Mouse (Mus musculus) WW6 (cell line): Measurements from ENCODE around the gene Uck2.

Experiments used
- DNase-seq: peaks from one replicate; pipeline ENCODE4 v3.0.0-alpha.2; 2013; ENCODE audit warnings: low read depth, low spot score

Uck2 gene

DNA sequence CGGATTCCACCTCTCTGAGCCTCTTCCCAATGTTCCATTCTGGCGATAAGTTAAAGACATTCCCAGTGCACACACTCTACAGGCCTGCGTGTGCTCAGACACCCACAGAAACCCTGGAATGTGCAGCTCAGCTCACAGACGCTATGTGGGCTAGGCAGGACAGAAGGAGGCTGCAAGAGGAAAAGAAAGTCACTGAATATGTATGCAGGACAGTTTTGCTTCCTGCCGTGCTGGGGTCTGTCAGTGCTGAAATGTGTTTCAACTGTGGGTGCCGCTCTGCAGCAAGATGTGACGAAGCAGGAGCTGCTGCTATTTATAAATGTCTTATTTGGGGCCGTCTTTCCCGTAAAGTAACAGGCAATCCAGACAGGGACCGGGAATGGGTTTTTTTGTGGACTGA is 25.4 kb downstream of the Uck2 start:
- DNase-seq = no peak

DNA sequence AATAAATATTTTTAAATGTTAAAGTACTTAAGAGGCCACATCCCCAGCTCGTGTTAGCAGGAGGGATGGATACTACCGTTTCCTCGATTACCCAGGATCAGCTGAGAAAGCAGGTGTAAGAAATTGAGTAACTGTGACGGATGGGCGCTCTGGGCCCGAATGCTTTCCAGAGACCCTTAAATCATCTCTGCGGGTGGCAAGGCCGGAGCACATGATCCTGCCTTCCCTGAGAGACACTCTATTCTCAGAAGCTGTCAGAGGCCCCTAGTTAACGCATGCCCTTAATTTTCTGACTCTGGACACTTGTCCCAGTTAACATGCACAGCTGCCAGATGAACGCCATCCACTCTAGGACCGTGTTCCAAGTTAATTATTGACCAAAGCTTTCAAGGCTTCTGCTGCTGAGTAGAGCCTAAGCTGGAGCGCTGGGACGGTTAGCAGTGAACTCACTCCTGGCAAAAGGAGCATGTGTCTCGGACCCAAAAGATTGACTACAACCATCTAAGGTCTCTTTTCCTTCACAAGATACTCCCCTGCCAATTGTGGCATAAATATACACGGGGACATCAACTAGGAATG is 28.3 kb downstream of the Uck2 start:
- DNase-seq = no peak

DNA sequence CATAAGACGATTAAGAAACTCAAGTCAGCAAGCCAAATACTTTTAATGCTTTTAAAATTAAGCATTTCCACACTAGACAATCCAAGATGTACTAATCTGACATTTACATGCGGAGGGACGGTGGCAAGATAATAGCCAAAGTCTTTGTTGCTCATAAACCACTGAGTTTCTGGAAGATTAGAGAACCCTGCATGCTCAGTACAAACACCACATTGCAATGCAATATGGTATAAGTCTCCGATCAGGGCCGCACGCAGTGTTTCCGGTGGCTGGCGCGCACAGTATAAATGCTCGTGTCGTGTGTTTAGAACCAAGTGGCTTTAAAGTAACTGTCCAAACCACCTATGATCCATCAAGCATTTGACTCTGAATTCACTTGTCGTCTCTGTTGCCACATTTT is 31.5 kb downstream of the Uck2 start:
- no peak for DNase-seq

DNA sequence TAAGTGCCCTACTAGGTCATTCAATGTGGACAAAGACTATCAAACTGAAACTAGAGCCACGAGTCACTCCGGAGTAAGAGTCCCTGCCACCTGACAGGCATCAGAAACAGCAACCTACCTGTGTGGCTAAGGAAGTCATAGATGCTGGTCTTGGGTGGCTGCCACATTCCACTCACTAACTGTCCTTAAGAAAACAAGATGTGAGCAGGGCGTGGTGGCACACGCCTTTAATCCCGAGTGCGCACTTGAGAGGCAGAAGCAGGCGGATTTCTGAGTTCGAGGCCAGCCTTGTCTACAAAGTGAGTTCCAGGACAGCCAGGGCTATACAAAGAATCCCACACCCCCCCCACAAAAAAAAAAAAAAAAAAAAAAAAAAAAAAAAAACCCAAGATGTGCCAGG is 35.2 kb downstream of the Uck2 start:
- no peak for DNase-seq

DNA sequence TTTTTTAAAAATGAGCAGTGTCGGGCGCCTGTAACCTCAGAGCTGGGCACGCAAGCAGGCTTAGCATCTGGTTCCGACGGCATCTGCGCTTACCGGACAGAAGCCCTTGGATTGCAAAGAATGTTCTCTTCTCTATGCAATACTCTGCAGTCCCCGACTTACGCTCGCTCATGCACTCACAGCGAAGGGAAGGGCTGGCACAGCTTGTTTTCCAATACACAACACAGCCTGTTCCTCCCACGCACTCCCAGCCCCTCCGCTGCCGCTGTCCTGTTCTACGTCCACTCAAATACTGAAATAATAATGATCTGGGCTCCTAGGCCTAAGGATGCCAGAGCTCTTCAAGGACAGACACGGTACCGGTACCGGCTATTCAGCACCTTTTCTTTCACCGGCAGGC is 35.9 kb downstream of the Uck2 start:
- no peak for DNase-seq

DNA sequence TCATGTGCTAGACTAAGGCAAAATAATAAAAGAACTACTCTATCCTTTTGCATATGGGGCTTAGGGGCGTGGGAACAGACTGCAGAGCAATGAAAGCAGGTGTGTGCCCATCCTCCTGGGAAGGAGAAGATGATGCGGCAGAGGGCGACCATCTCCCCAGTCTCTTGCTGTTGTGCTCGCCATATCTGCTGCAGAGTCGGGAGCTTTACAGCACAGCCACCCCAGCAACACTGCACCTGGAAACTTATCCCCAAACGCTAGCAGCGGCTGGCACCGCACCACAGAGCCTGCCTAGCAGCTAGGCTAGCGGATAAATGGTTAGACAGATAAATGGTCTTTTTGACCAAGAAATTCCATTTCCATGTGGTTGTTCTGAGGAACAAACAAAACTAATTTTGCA is 37.2 kb downstream of the Uck2 start:
- DNase-seq = no peak

DNA sequence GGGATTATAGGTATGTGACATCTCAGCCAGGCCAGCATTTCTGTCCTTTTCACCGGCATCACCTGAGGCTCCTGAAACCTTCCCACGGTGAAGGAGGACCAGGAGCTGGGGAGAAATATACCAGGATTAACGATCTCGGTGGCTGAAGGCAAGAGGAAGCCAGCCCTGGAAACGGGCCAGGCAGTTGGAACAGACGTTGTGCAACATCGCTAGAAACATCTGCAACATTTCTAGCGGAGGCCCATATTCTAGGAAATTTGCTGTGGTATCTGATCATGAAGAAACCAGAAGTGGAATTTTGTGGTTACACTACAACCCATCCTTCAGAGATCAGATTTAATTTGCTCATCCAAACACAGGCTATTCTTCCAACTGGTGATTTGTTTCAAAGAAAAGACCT is 38.1 kb downstream of the Uck2 start:
- DNase-seq = no peak

DNA sequence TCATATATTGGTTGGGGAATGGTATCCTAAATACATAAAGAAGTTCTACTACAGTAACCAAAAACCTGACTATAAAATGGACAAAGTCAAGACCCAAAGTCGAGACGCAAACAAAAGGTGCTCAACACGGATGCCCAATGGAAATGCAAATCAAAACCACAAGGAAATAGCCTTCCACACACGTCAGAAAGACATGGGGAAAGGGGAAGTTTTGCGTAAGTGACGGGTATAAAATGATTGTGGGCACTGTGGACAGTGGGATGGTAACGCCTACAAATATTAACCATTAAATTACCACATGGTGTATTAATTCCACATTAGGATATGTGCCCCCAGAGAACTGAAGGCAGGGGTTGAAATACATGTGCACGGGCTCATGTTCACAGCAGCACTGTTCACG is 38.8 kb downstream of the Uck2 start:
- no peak for DNase-seq

DNA sequence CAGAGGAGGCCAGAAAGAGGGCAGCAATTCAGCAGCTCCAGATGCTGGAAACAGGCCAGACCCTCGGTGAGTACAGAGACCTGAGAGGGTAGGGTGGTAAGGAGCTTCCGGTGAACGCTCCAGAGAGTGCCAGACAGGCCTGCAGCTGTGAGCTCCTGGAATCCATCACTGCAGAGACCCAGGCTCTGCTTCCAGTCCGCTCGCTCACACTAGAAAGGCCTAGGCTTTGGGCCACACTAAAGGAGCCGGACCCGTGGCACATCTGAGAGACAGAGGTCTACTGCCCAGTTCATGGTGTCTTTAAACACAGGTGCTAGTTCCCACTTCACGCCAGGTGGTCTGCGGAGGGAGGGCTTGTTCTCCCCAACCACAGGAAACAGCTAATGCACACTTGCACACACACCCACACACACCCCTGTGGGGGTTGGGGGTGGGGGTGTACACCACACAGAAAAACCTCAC is 39.9 kb downstream of the Uck2 start:
- DNase-seq = no peak

DNA sequence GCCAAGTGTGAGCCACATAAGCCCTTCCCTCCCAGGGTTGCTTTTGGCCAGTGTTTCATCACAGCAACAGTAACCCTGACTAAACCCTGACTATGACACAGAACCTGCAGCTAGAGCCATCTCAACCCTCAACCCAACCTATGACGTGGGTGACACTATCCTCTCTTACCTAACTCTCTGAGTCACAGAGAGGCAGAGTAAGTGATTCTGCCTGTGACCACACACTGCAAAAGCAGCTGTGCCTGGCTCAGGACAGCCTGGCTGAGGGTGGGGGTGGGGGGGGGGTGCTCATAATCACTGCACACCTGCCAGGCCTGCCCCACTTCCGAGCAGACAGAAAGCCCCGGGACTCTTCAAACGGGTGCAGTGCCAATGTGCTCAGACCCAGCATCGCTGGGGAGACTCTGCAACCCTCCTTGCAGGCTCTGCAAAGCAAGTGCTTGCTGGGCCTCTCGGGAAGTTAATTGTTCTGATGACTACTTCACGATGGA is 42.9 kb downstream of the Uck2 start:
- no peak for DNase-seq

DNA sequence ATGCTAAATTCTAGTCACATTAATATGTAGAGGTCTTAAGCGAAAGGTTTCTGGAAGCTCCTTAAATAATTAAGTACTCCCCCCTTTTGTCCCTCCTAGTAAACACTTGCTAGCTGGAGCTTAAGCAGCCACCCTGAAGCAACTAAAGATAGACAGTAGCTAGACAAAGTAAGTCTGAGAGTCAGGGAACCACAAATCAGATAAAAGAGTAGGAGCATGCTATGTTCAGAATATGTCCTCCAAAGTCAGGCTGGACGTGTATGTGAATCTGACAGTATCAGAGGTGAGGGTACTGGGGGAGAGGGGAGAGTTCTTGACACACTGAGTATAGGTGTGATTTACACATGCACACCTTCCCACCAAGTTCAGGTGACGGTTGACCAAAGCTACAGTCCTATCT is 43.6 kb downstream of the Uck2 start:
- DNase-seq = no peak

DNA sequence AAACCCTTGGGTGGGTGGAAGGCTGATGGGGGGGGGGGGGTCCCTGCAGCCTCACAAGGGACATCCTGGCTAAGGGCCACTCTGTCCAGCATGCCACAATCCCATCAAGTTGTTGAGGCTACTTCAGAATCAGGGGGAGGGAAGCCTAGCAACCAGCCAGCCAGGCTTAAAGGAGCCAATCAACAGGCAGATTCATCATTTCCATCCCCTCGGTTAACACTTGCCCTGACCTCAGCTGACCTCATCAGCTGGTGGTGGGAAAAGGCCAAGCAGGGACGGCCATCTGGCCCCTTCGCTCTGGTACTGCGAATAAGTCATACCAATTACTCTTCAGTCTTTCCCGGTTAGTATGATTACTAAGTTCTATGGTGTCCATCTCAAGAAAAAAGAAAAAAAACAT is 44.8 kb downstream of the Uck2 start:
- no peak for DNase-seq

DNA sequence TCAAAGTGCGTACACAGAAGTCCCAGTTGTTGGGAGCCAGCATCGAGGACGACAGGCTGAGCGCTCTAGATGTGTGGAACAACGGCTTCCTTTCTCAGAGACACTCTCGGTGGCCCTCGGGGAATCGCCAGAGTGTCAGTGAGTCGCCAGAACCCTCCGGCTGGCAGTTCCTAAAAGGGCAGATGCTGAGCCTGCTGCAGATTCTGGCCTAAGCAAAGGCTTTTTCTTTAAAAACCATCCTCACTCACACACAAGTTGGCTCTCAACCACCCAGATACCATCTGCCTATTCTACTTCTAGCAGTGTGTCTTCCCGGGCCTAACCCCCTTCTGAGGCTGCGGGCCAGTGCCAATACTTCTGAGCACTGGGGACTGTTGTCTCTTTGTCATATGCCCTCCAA is 45.2 kb downstream of the Uck2 start:
- no peak for DNase-seq

DNA sequence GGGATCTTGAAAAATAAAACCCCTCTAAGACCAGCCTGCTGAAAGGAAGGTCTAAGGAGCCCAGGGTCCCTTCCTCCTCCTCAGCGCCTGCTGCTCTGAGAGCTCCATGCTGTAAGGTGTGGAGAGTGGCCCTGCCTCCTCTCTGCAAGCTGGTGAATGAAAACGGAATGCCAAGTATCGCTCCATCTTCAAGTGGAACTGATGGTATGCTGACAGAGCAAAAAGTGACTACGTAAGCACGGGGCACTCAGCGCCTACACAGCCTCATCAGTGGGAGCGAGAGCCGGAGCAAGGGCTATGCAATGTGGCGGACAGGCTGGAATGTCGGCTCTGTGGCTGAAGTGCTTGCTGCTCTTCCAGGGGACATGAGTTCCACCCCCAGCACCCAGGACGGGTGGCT is 47.3 kb downstream of the Uck2 start:
- no peak for DNase-seq

DNA sequence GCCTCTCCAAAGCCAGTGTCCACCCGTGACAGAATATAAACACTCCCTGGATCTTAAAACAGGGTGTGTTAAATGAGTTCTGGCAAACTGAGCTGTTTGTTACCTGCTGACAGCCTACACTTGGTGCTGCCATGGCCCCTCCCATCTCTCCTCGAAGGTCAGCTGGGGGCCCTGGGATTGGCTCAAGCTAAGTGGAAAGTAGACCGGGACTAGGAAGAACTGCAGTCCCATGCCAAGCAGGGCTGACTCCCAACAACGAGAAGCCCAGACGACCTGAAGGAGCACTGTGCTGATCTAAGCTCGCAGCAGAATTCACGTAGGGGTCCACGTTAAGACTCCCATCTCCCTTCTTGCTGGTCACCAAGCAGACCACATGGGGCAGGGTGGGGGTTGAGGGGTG is 48.3 kb downstream of the Uck2 start:
- no peak for DNase-seq

DNA sequence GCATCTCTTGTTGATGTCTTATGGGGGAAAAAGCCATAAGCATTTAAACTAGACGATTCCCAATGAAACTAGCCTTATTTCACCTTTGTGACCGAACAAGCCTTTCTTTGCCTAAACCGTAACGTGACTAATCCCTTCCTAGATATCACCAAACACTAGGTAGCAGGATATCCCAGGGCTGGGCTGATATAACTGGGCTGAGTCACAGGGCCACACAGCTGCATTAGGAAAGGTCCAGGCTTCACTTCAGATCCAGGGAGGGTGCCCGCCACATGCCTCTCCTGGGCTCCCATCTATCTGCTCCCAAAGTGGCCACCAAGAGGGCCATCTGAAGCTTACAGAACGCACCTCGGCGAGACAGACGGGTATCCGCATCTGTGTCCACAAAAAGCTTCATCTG is 50.8 kb downstream of the Uck2 start:
- no peak for DNase-seq

DNA sequence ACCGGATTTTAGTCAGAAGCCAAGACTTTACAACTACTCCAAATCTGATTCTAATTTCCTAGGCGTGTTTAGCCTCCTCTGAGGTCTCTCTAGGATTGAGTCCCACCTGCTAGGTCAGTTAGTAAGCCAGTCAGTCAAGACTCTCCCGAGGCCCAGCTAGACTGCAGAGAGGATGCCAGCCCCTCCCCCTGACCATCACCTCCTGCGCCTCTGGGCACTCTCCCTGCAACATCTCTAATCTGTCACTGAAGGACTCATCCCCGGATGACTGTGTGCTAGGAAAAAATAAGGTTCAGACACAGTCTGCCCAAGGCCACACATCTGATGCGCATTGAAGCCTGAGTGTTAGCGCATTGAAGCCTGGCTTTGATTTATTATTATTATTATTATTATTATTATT is 52.2 kb downstream of the Uck2 start:
- no peak for DNase-seq

DNA sequence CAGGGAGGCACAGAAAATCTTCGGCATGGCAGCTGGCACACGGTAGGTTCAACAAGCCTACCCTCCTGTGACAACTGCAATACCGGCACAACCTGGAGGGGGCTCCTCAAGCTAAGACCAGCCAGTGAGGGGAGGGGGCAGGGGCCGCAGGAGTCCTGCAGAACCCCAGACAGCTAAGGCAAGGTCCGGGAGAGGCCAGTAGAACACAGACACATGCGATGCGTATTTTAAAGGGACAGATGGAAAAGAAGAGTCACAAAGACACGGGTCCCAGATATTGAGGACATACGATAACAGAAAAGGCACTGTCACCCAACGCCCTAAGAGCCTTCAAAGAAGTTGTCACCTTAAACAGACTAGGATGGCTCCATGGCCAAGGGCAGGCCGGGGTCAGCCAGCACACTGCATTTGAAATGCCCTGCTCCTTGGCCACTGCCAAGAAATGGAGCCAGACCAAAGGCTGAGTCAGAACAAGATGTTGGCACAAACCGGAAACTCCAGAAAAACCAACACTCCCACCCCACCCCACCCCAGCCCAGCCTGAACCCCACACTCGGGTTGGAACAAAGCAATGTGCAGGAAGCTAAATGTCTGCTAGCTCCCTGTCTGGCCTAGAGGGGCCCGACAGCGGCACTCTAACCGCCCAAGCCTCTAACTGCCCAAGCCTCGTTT is 53.4 kb downstream of the Uck2 start:
- no peak for DNase-seq

DNA sequence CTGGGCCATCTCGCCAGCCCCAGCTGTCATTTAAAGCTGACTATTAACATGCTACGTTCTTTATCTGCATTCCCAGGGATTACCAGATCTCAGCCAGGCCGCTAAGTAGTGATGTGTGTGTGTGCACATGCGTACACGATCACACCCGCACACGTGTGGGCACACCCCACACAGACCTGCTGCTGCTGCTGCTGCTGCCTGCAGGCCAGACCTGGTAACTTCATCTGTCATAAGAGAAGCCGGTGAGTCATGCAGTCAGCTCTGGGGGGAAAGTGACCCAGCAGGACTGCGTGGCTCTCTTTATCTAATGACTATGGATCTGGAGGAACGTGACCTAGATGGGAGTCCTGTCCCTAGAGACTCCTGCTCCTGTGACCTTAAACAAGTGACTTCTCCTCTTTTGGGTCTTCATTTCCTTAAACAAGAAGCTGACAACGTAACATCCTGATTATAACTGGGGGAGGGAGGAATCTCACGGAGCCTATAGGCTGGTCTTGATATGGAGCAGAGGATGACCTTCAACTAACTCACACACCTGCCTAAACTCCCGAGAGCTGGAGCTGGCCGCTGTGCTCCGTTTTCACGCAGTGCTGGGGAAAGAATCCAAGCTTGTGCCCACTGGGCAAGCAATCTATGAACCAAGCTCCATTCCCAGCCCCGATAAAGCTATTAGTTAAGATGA is 54.0 kb downstream of the Uck2 start:
- no peak for DNase-seq

DNA sequence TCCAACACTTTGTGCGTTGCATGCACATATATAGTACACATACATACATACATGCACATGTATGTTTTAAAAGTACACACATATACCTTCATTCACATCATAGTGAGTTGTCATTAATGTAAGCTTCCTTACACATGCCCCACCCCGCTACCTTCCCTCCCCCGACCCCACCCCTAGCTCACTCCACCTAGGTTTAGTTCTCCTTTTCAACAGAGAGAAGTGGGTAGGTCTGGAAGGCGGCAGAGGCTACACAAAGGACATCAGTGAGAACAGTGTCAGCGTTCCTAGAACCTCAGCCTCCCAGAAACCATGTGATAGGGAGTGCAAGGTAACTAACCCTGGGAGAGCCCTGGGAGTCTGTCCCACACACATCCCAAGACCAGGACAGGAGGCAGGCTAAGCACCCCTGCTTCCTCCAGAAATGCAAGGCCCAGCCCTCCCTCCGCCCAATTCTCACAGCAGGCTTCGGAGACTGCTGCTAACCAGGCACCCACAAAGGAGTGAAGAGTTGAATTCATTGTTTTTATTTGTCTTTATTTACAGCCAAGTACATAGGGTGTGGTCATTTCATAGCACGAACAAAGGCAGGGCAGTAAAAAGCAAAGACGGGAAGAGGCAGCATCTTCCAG is 62.6 kb downstream of the Uck2 start:
- no peak for DNase-seq

DNA sequence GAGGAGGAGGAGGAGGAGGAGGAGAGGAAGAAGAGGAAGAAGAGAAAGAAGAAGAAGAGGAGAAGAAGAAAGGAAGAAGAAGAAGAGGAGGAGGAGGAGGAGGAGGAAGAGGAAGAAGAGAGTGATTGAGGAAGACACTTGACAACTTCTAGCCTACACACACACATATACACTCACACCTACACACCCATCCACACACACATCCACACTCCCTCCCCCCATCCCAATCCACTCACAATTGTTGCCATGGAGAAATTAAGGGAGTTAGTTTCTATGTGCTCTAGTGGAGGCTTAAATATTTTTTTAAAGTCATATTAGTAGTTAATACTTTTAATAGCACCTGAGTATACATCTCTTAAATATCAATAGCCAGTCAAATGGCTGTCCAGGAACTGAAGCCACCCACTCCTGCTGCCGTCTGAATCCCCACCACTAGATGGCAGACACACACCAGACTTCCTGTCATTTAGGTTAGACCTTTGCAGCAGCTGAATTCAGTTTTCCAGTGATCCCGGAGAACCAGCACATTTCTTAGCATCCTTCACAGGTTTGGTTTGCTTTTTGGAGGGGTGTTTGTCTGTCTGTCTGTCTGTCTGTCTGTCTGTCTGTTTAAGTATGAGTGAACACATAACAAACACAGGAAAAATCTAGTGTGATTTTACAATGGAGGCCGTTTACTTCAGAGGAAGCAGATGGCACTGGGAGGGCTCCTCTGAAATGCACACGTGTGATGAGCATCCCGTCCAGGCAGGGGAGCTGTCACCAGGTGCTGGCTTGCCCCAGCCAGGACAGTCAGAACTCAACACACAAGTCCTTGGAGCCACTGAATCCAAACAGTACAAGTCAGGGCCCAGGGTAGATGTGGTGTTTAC is 64.6 kb downstream of the Uck2 start:
- DNase-seq = no peak

DNA sequence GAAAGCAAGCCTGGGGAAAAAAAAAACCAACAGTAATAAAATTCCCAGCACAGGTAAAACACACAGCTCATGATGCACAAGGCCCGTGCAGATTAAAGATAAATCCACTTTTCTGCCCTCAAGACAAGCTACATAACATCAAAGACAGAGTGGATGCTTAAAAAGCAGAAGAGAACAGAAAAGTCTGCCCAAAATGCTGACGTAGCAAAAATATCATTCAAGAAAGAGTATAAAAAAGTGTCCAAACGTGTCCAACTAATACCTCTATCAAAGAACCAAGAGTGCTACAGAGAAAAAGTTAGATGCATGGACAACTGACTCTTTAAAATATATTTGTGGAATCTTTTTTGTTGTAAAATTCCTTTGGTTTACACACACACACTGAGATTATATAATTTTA is 69.7 kb downstream of the Uck2 start:
- DNase-seq = no peak
